Mouse (Mus musculus): Measurements from ENCODE around the gene Gpr82. TPM values are rescaled to one million over a fixed set of nuclear protein-coding genes. Genes with fewer than 3 reads are reported as not detected.

Gene Gpr82
- polyA plus RNA-seq (2015; fragmentation: Nextera tagmentation; extraction: Ambion mirVana): 0.40 and 0.66 TPM in 2 replicates

DNA sequence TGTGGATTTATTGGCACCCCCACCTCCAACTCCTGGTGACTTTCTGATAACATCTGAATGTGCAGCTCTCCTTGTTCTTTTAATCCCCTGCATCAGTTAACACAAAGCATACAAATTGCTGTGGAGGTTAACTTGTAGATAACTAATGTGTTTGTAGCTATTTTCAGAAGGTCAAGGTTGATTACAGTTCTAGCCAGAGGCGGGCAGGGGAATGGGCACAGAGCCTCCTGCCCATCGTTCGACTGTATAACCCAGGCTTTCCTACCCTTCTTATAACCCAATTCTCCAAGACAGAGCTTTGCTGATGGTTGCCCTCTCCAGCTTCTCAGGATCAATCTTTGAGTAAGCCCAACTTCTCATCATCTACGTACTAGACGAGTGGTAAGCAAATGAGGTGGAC lies at the start of gene Gpr82:
Gene Gpr82 (plus strand): TSS at position 301 of the 400 bp plus-strand sequence.
- H3K36me3 ChIP-seq (replicated peaks): no peaks in the 10 kb centered on the region
- H3K27me3 ChIP-seq (replicated peaks): no peaks in the 10 kb centered on the region
- H3K4me2 ChIP-seq: no peak within 1 kb of the TSS
- no peak within 1 kb of the TSS for H3K4me3 ChIP-seq
- H3K27ac ChIP-seq: no peak within 1 kb of the TSS
- no peaks in the 10 kb centered on the region for H3K4me1 ChIP-seq
- ATAC-seq (replicated peaks): no peak
- H3K9me3 ChIP-seq: no peaks in the 10 kb centered on the region
- WGBS: 95% methylated on average over 5 of the region's 5 CpGs
- H3K9ac ChIP-seq: no peak within 1 kb of the TSS

DNA sequence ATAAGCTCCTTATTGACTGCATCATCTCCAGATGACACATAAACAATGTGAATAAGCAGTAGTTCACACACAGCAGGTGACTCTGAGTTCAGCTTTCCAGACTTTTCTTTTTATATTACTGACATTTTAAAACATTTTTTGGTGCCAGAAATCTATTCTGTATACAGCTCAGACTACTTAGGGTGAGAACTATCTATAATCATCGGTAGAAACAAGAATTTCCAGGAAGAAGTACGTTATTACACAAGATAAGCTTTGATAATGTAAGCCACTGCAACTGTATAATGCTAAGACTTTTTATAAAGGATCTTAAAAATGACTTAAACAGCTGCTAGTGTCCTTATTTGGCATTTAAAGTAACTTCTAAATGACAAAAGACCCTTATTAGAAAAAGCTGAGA lies 49.0 kb upstream of the Gpr82 start:
- H3K4me1 ChIP-seq: no peaks in the 10 kb centered on the region
- H3K9me3 ChIP-seq: no peaks in the 10 kb centered on the region
- 74% methylated on average over 2 of the region's 2 CpGs for WGBS
- H3K9ac ChIP-seq: no peak overlapping the region
- ATAC-seq (replicated peaks): no peak
- H3K4me2 ChIP-seq: no peak overlapping the region
- H3K27ac ChIP-seq: no peak overlapping the region
- no peak overlapping the region for H3K4me3 ChIP-seq
- H3K27me3 ChIP-seq (replicated peaks): no peaks in the 10 kb centered on the region
- 0 out of 2 replicates have a peak, but pooled peaks cover 3% of the 10 kb centered on the region for H3K36me3 ChIP-seq (replicated peaks)

DNA sequence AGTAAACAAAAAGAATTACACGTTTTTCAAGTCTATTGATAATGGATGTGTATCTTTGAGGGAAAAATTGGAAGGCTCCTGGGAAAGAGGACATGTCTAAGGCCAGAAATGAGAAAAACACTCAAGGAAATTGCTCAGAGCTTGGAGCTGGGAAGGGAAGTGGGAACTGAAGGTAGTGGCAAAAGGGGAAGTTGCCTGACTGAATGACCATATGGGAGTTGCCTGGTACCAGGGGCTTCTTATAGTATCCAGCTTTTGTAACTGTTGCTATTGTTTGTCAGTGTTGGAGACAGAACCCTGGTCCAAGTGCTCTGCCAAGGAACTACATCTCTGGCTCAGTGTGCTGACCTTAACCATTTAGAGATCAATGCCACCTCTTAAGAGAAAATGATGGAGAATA lies 44.4 kb upstream of the Gpr82 start:
- H3K9ac ChIP-seq: no peak overlapping the region
- H3K27ac ChIP-seq: no peak overlapping the region
- H3K9me3 ChIP-seq: no peaks in the 10 kb centered on the region
- ATAC-seq (replicated peaks): no peak
- H3K36me3 ChIP-seq (replicated peaks): 0 out of 2 replicates have a peak, but pooled peaks cover 3% of the 10 kb centered on the region
- no peaks in the 10 kb centered on the region for H3K4me1 ChIP-seq
- no peaks in the 10 kb centered on the region for H3K27me3 ChIP-seq (replicated peaks)
- H3K4me3 ChIP-seq: no peak overlapping the region
- 49% methylated on average over 1 of the region's 1 CpGs for WGBS
- no peak overlapping the region for H3K4me2 ChIP-seq

DNA sequence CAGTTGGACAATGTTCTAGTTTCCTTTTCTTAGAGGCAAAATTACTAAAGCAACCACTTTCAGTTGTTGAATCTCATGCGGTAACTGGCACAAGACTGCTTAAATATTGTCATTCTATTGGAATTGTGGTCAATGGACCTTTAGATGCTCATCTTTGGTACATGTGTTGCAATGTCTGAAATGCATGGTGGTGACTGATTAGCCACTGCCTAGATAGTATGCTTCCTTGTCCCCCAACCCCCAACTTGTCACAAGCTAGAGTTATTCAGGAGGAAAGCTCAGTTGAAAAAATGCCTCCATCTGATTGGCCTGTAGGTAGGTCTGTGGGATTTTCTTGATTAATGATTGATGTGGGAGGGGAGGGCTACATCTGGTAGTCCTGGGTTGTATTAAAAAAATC lies 43.9 kb upstream of the Gpr82 start:
- no peak overlapping the region for H3K9ac ChIP-seq
- no peaks in the 10 kb centered on the region for H3K4me1 ChIP-seq
- no peak overlapping the region for H3K27ac ChIP-seq
- H3K36me3 ChIP-seq (replicated peaks): 0 out of 2 replicates have a peak, but pooled peaks cover 3% of the 10 kb centered on the region
- no peaks in the 10 kb centered on the region for H3K9me3 ChIP-seq
- WGBS: 97% methylated on average over 1 of the region's 1 CpGs
- H3K27me3 ChIP-seq (replicated peaks): no peaks in the 10 kb centered on the region
- H3K4me2 ChIP-seq: no peak overlapping the region
- ATAC-seq (replicated peaks): no peak
- H3K4me3 ChIP-seq: no peak overlapping the region

DNA sequence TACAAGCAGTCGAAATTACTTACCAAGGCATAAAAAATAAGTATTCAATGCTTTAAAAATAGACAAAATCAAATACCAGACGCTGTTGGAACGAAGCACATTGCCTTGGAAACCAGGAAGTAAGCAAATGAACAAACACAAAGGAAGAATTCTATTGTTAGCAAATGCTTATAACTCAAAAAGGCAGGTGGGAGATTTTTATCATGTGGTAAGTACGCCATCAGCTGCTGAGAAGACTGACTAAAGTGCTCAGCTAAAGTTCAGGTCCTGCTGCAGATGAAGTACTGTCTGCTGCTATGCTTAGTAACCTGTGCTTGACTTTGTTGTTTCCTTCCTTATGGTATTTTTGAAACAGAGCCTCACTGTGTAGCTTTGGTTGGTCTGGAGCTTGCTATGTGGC lies 42.7 kb upstream of the Gpr82 start:
- no peak for ATAC-seq (replicated peaks)
- 70% methylated on average over 4 of the region's 4 CpGs for WGBS
- H3K27me3 ChIP-seq (replicated peaks): no peaks in the 10 kb centered on the region
- H3K4me2 ChIP-seq: no peak overlapping the region
- no peak overlapping the region for H3K4me3 ChIP-seq
- H3K27ac ChIP-seq: no peak overlapping the region
- H3K9ac ChIP-seq: no peak overlapping the region
- no peaks in the 10 kb centered on the region for H3K9me3 ChIP-seq
- no peaks in the 10 kb centered on the region for H3K4me1 ChIP-seq
- no peaks in the 10 kb centered on the region for H3K36me3 ChIP-seq (replicated peaks)

DNA sequence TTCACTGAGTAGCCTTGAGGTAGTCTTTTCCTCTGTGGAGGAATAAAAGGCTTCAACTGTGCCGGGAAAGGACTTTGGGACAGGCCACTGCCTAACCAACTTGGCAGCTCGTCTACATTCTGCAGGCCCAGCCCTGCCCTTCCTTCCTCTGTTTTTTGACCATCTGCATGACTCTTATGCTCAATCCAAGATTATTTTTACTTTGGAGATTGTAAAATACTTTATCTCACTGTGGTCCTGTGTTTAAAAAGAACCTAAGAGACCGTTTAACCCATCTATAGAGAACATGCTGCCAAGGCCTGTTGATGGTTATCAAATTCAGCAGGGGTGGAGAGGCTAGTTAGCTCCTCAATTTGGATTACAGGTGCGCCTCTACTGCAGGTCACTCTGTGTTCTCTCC lies 39.7 kb upstream of the Gpr82 start:
- ATAC-seq (replicated peaks): no peak
- Histone ChIP-seq H3K9me3 (no peaks in the 10 kb centered on the region), H3K4me2 (no peak overlapping the region), H3K27ac (no peak overlapping the region), H3K27me3 (replicated peaks) (no peaks in the 10 kb centered on the region), H3K9ac (no peak overlapping the region), H3K4me1 (no peaks in the 10 kb centered on the region), H3K4me3 (no peak overlapping the region), H3K36me3 (replicated peaks) (no peaks in the 10 kb centered on the region)
- WGBS: 82% methylated on average over 4 of the region's 4 CpGs

DNA sequence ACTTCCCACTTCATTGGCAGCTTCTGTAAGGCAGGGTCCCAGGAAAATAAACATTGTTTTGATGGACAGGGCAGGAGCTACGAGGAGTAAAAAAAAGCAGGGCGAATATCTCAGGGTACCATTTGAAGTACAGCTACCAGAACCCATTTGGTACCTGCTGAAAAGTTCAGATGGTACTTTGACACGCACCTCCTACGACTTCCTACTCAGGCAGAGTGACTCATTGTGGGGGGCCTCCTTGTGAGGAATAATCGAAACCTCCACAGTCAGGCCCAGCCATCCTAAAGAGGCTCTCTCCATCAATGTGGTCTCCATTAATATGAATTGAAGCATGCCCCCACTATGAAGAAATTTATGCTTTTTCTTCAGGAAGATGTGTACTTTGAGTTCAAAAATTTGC lies 38.5 kb upstream of the Gpr82 start:
- no peak overlapping the region for H3K4me2 ChIP-seq
- H3K4me1 ChIP-seq: no peaks in the 10 kb centered on the region
- WGBS: 91% methylated on average over 5 of the region's 5 CpGs
- H3K27me3 ChIP-seq (replicated peaks): no peaks in the 10 kb centered on the region
- no peak overlapping the region for H3K4me3 ChIP-seq
- no peak overlapping the region for H3K27ac ChIP-seq
- no peak overlapping the region for H3K9ac ChIP-seq
- no peak for ATAC-seq (replicated peaks)
- H3K36me3 ChIP-seq (replicated peaks): no peaks in the 10 kb centered on the region
- H3K9me3 ChIP-seq: no peaks in the 10 kb centered on the region

DNA sequence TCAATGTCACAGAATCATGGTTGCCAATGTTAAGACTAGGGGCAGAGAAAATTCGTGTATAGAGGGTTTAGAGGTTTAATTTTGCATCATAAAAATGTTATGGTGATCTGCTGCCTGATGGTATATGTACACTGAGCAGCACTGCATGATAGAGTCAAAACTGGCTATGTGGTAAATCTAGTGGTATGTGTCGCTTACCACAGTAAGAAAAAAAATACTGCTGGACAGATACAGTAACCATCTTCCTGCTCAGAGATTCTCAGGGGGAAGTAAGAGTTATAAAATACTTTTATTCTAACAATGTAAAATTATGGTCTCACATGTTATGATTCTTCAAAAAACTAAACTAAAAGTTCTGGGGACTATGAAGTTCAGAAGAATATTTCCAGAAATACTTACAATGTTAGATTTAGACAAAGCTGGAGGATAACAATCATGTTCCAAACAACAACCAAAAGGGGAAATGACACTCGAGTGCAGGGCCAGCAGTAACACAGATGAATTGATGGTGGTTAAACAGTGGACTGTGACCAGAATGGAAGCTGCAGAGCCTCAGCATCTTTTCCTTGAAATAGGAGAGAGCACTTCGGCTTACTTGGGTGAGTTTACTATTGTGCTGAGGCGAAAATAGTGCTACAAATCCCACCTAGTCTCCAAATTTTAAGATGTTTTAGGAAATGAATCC lies 29.4 kb upstream of the Gpr82 start, which contains the start of gene Gpr34:
Gene Gpr34 (plus strand): TSS at position 491 of the 685 bp plus-strand sequence.
- 78% methylated on average over 5 of the region's 5 CpGs for WGBS
- no peak within 1 kb of the TSS for H3K4me2 ChIP-seq
- no peak within 1 kb of the TSS for H3K27ac ChIP-seq
- ATAC-seq (replicated peaks): no peak
- H3K4me3 ChIP-seq: no peak within 1 kb of the TSS
- H3K9ac ChIP-seq: no peak within 1 kb of the TSS
- H3K4me1 ChIP-seq: no peaks in the 10 kb centered on the region
- no peaks in the 10 kb centered on the region for H3K9me3 ChIP-seq
- no peaks in the 10 kb centered on the region for H3K27me3 ChIP-seq (replicated peaks)
- no peaks in the 10 kb centered on the region for H3K36me3 ChIP-seq (replicated peaks)

- Histone ChIP-seq H3K4me2 (no peak overlapping the region), H3K36me3 (replicated peaks) (no peaks in the 10 kb centered on the region), H3K9me3 (no peaks in the 10 kb centered on the region), H3K27me3 (replicated peaks) (no peaks in the 10 kb centered on the region), H3K9ac (no peak overlapping the region), H3K27ac (no peak overlapping the region), H3K4me1 (no peaks in the 10 kb centered on the region), H3K4me3 (no peak overlapping the region)
- ATAC-seq (replicated peaks): no peak
- WGBS: 89% methylated on average over 1 of the region's 1 CpGs
These were observed 24.8 kb upstream of the Gpr82 start for GRCm38 (mm10) chrX:13636398-13636797.

- H3K4me2 ChIP-seq: no peak overlapping the region
- 69% methylated on average over 2 of the region's 2 CpGs for WGBS
- H3K36me3 ChIP-seq (replicated peaks): no peaks in the 10 kb centered on the region
- no peak overlapping the region for H3K4me3 ChIP-seq
- no peaks in the 10 kb centered on the region for H3K4me1 ChIP-seq
- no peaks in the 10 kb centered on the region for H3K27me3 ChIP-seq (replicated peaks)
- ATAC-seq (replicated peaks): no peak
- H3K9ac ChIP-seq: no peak overlapping the region
- no peaks in the 10 kb centered on the region for H3K9me3 ChIP-seq
- H3K27ac ChIP-seq: no peak overlapping the region
These were observed 22.3 kb upstream of the Gpr82 start for GRCm38 (mm10) chrX:13638894-13639293.

DNA sequence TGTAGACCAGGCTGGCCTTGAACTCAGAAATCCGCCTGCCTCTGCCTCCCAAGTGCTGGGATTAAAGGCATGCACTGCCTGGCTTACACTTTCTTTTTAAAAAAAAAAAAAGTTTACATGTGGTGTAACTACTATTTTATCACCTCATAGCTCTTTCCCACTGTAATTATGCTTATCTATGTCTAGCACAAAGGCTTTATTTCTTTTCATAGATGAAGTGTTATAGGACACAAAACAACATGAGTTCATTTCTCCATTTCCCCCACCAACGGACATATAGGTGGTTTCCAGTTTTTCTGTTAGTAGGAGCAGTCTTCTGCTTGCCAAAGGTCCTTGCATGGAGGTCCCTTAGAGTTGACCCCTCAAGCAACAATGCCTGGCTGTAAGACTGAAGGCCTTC lies 9.3 kb upstream of the Gpr82 start:
- H3K27ac ChIP-seq: no peak overlapping the region

DNA sequence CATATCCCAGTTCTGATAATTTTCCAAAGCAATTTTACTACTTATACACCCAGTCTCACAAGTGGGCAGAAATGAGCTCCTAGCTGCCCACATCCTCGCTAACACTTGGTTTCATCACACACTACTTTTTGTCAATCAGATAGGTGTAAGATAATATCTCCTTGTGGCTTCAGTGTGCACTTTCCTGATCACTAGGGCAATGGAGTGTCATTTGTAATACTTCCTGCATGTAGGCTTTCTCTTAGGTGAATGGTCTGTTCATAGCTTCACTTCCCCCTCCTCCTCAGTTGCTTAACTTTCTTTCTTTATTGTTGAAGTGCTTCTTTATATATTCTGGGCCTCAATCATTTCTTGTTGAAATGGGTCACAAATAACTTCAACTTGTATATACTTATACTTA lies 8.9 kb upstream of the Gpr82 start:
- no peaks in the 10 kb centered on the region for H3K36me3 ChIP-seq (replicated peaks)
- H3K4me3 ChIP-seq: no peak overlapping the region
- no peaks in the 10 kb centered on the region for H3K27me3 ChIP-seq (replicated peaks)
- no peak overlapping the region for H3K27ac ChIP-seq
- H3K9me3 ChIP-seq: no peaks in the 10 kb centered on the region
- no peak overlapping the region for H3K4me2 ChIP-seq
- ATAC-seq (replicated peaks): no peak
- 100% methylated on average over 1 of the region's 1 CpGs for WGBS
- H3K4me1 ChIP-seq: no peaks in the 10 kb centered on the region
- H3K9ac ChIP-seq: no peak overlapping the region

More for the DNA sequence above, 9.3 kb upstream of the Gpr82 start:
- no peaks in the 10 kb centered on the region for H3K4me1 ChIP-seq
- no peaks in the 10 kb centered on the region for H3K27me3 ChIP-seq (replicated peaks)
- no peak for ATAC-seq (replicated peaks)
- 85% methylated on average over 2 of the region's 2 CpGs for WGBS
- no peak overlapping the region for H3K4me2 ChIP-seq
- H3K36me3 ChIP-seq (replicated peaks): no peaks in the 10 kb centered on the region
- H3K9me3 ChIP-seq: no peaks in the 10 kb centered on the region
- no peak overlapping the region for H3K9ac ChIP-seq
- no peak overlapping the region for H3K4me3 ChIP-seq

- Histone ChIP-seq H3K4me3 (no peak overlapping the region), H3K9me3 (no peaks in the 10 kb centered on the region), H3K4me2 (no peak overlapping the region), H3K36me3 (replicated peaks) (no peaks in the 10 kb centered on the region), H3K27ac (no peak overlapping the region), H3K4me1 (no peaks in the 10 kb centered on the region), H3K27me3 (replicated peaks) (no peaks in the 10 kb centered on the region), H3K9ac (no peak overlapping the region)
- ATAC-seq (replicated peaks): no peak
- WGBS: 81% methylated on average over 3 of the region's 3 CpGs
These were observed 6.2 kb upstream of the Gpr82 start for GRCm38 (mm10) chrX:13655005-13655421.

All from midbrain, embryonic 15.5 days (tissue).